Mouse (Mus musculus) central nervous system, embryonic 11.5 days (tissue): Measurements from ENCODE around the gene Satb1. TPM values are rescaled to one million over a fixed set of nuclear protein-coding genes. Genes with fewer than 3 reads are reported as not detected.

Experiments
- polyA plus RNA-seq: library from polyadenylated mRNA; depleted of rRNA; stranded (reverse); fragments of >200 nt; gene quantifications from 2 replicates; pipeline ENCODE4 v1.2.3, GENCODE M21; 2012; rRNA removed

Satb1 gene
- 40.7 and 45.4 TPM in 2 replicates for polyA plus RNA-seq

DNA sequence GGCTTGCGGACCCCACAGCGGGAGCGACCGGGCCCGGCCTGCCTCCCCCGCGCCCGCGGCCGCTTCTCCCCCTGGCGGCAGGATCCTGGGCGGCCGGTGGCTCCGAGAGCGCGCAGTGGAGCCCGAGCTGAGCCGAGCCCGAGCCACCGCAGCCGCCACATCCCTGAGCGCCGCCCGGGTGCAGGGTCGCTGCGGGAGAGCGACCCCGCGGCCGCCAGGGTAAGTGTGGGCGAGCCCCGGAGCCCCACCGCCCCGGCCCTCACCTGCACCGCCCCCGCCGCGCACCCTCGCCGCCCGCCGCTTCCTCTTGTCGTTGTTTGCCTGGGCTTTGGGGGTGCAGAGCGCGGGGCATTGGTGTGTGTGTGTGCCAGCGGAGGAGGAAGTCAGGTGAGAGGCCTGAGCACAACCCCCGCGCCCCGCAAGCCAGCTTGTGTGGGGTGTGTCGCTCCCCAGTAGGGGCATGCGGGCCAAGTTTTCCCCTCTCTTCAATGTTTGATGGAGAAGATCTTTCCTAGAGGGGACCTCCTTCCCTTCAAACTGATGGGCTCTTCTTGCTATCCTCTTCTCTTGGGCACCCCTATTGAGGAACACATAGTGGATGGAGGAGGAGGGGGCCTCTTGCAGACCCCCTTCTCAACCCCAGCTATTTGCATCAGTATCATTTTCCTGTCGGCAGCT is at the start of gene Satb1:
TSS of gene Satb1 (minus strand) at position 391 of the 678 bp plus-strand sequence.

